Mouse (Mus musculus): ENCODE measurements around the gene Rabl2.

DNA sequence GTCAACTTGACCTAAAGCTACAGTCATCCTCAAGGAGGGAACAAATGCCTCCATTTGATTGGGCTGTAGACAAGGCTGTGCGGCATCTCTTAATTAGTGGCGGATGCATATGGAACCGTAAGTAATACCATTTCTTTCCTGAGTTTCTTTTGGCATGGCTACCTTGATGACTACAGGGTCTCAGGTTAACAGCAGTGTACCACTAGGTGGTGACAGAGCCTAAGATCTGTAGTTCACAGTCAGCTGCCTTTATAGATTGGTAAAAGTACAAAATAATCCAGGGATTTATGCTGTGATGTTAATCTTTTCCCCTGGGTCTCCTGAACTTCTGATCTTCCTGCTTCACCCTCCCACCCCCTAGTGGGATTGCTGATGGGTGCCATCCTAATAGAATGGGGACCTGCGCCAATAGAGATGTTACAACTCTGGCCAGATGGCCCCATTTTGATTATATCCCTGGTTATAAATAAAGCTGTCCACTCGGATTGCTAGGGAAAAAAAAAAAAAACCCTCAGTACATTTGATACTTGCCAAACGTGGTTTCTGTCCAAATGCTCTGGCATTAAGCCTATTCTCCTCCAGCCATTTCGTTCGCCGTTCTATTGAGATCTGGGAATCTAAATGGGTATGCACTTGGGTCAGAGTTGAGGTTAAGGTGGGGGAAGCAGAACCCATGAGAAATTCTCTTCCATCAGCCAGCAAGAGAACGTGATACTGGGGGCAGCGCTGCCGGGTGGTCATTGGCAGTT, 14.3 kb upstream of the Rabl2 start:
- TF ChIP-seq ZKSCAN1 (IDR thresholded peaks at IDR 0.05; ENCODE audit: borderline replicate concordance, low read depth, low read length) (no peak), JUN (IDR thresholded peaks at IDR 0.05; ENCODE audit: insufficient read depth, low read depth, low read length) (no peak), SMC3 (IDR thresholded peaks at IDR 0.05; ENCODE audit: low read depth, low read length) (no peak)

Measured in CH12.LX (cell line).